Mouse (Mus musculus) kidney, adult 8-10 months (tissue): ENCODE results near the gene Mmp9.

ENCODE experiments used
- DNase-seq, 2 experiments: peaks; one replicate each; pipeline ENCODE4 v3.0.0; 2022

The Mmp9 gene

GRCm38 (mm10) chr2:164912749-164913427 is 27.7 kb upstream of the Mmp9 start:
- no peak for DNase-seq

DNA sequence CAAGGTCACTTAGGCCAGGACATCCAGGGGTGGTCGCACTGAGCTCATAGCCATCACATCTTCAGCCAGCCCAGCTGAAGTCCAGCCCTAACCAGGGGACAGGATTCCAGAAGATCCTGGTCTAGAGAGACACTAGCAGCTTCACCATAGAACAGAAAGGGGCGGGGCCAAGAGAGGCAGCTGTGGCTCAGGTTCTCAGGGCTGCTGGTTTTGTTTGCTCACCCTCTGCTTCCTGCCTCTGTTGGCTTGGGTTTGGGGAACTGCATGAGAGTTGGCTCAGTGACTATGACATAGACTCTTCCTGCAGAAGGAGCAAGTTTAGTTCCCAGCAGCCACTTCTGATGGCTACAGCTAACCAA is 27.2 kb upstream of the Mmp9 start:
- DNase-seq = peak in 1 of 2 experiments; percentile 38

- no peak for DNase-seq
Measured at GRCm38 (mm10) chr2:164916820-164917219, 23.8 kb upstream of the Mmp9 start.

DNA sequence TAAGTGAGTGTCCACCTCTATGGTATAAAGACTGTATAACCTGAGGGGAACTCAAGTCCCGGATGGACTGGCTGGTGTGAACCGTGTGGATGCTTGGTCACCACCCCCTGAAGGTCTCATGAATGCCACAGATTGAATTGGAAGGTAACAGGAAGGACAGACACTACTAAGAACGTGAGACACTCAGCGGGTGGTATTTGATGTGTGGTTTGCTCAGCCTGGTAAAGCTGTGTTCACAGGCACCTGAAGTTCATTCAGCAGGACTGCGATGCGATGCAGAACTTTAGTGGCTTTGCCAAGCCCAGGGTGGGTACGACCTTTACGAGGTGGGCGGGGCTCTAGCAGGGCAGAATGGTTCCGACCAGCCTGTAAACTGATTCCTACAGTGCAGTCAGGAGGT is 23.2 kb upstream of the Mmp9 start:
- DNase-seq = no peak

DNA sequence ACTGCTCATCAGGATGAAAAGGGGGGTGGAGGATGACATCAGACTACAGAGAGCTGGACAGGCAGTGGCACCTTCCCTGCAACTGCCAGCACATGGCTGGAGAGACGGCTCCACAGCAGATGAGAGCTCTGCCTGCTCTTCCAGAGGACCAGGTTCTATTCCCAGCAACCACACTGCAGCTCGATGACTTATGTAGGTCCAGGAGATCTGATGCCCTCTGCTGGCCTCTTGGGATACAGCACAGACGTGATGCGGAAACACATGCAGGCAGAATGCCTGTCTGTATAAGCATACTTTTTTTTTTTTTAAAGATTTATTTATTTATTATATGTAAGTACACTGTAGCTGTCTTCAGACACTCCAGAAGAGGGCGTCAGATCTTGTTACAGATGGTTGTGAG is 22.3 kb upstream of the Mmp9 start:
- DNase-seq = no peak

- DNase-seq = no peak
Measured at GRCm38 (mm10) chr2:164921984-164922383, 18.6 kb upstream of the Mmp9 start.

DNA sequence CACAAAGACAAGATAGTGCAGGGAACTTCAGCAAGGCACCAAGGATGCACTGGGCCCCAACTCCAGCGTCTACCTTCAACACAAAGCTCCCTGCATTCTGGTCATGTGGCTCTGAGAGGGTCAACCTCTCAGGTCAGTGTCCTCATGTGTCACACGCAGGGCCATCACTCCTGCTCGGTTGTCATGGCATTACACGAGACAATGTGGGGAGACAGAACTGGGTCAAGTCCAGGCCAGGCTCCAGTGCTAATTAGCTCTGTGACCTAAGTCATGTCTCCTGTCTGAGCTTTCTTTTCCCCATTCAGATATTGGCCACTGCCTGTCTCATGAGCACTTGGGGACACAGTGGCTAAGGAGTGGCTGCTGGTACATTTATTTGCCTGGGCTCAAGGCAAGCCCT is 17.3 kb upstream of the Mmp9 start:
- no peak for DNase-seq

DNA sequence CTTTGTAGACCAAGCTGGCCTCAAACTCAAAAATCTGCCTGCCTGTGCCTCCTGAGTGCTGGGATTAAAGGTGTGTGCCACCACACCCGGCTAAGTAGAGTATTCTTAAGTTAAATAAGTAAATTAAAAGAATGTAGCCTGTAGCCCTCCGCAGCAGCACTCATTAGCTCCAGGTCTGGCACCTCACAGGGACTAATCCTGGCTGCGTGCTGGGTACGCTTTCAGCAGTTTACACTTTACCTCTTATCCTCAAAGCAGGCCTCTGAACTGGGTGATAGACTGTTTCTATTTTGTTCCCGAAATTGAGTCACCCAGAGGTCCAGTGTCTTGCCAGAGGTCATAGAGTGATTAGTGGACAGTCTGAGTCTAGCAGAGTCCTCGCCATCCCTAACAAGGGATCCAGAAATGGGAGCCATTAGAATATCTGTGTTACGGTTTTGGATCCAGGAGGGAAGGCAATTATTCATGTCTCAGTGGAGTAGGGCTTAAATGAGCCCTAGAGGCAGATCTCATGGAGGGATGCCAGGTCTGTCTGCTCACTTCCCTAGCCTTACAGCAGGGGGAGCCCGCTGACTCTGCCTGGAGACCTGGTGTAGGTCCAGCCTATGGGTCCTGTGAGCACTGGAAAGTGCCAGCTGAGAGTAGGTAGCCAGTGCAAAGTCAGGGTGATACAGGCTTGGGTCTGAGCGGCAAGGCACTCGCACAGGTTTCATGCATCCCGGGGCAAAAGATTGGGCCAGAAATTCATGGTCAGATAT is 16.3 kb upstream of the Mmp9 start:
- peak; percentile 87 to 96 for DNase-seq

GRCm38 (mm10) chr2:164930706-164931581 is 9.6 kb upstream of the Mmp9 start:
- DNase-seq = no peak

DNA sequence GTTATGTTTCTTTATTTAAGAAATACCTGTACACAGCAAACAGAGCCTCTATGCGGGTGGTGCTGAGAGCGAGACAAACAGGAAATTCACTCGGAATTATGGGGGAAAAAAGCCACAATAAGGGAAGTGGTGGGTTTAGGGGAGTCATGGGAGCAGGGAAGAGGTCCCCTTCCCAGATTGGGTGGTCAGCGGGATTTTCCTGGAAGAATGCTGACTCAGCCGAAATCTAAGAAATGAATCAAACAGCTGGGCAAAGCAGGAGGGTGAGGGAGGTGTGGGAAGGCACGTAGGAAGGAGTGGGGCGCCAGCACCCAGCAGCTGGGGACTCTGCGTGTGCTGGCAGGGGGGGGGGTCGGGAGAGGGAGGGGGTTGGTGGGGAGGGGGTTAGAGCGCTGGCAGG is 7.0 kb upstream of the Mmp9 start:
- DNase-seq = no peak

DNA sequence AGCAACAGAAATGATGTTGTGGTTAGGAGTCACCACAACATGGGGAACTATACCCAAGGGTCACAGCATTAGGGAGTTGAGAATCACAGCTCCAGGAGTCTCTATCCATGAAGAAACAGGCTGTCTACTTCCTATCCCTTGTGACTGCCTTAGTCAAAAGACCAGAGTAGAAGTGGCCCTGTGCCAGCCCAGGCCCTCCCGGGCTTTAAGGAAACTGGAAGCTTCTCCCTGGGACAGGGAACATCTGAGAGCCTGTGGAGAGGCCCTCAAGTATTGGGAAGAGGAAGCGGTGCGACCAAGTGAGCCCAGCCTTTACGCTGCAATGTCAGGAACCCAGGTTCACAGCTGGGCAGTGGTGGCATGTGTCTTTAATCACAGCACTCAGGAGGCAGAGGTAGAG is 4.6 kb upstream of the Mmp9 start:
- no peak for DNase-seq

DNA sequence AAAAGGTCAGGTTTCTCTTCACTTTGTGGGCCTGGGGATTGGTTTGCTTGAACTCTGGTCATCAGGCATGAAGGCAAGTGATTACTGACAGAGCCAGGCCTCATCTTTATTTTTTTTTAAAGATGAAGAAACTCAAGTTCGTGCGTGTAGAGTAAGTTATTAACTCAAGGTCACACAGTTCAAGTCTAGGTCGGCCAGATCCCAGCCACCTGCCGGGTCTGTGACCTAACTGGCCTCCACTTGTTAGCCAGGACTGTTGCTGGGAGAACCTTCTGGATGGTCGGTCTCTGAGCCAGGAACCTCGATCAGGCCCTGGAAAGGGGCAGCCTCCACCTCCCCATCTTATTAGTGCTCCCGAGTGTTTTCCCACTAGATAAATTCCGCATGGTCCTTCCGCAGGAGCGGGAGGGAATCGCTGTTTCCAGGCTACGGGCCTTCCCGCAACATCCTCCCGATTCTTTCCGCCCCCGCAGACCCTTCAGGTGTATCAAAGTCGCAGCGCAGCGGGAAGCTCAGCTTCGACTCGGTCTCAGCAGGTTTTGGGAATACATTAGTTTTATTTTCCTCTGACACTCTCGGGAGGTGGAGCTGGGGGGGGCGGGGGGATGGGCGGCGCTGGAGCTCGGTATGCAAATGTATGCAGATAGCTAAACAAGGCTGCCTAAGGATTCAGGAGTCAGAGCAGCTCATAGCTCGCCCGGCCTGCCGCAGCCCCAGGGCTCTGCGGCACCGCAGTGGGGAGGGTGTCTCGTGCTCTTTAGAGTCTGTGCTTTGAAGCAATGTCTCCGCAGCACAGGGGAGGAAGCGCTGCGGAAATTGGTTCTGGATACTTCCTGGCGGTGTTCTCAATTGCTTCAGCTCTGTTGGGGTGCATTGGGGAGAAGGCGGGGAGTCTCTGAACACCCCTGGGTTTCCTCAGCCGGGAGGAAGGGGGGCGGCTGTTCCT is 2.2 kb upstream of the Mmp9 start:
- DNase-seq = peak; percentile 42 to 52

DNA sequence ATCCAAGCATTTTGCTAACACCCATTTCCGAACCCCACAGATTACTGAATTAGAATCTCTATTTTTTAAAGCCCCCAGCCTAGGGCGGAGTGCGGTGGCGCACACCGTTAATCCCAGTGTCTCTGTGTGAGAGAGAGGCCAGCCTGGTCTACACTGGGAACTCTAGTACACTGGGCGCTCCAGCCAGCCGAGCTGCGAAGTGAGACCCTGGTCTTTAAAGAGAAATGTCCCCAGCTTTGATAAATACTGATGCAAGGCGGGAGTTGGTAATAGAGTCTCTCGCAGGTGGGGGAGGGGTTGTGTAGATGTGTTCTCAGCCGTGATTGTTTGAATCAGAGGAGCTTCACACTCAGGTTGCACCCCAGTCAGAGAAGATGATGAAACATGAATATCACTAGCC is 1.5 kb upstream of the Mmp9 start:
- no peak for DNase-seq

DNA sequence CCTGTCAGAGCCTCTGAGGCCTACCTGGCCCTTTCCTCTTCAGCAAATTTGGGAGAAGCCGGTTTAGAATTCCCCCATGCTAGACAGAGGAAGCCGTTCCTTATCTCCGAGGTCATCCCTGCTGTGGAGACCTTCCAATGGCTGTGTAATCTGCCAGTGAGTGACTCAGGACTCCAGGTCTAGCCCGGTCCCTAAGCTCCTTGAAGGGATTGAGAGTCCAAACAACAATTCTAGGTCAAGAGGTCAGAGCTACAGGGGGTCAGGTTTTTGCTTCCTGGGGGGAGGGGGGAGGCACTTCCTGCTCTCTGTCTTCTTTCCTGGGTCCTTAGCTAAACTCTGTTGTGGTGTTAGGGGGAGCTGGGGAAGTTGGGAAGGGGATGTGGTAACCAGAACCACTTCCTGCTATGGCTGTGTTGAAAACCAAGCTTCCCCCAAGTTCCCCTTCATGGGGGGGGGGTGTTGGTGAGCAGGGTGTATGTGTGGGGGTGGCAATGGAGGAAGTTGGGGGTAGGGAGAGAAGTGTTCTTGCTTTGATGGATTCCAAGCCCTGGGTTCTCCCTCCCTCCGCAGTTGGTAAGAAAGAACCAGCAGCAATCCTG is 2.2 kb downstream of the Mmp9 start:
- no peak for DNase-seq

DNA sequence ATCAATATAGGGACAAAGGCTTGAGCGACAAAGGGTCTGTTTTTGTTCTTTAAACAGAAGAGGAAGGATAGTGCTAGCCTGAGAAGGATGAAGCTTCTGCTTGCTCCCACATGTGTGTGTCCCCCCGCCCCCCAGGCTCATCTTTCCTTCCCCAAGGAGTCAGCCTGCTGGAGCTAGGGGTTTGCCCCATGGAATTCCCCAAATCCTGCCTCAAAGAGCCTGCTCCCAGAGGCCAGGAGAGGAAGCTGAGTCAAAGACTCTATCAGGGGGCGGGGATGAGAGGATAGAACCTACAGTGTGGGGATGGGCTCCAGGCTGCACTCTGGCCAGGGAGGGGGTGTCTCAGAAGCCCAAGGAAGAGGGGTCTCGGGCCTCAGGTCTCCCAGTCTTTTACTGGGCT is 6.9 kb downstream of the Mmp9 start:
- no peak for DNase-seq

- DNase-seq = no peak
Measured at GRCm38 (mm10) chr2:164947930-164948329, 7.3 kb downstream of the Mmp9 start.

- no peak for DNase-seq
Measured at GRCm38 (mm10) chr2:164948962-164949361, 8.4 kb downstream of the Mmp9 start.

GRCm38 (mm10) chr2:164950501-164950900 is 9.9 kb downstream of the Mmp9 start:
- no peak for DNase-seq

GRCm38 (mm10) chr2:164951745-164952144 is 11.2 kb downstream of the Mmp9 start:
- DNase-seq = no peak

- DNase-seq = no peak
Measured at GRCm38 (mm10) chr2:164952448-164952847, 11.9 kb downstream of the Mmp9 start.

DNA sequence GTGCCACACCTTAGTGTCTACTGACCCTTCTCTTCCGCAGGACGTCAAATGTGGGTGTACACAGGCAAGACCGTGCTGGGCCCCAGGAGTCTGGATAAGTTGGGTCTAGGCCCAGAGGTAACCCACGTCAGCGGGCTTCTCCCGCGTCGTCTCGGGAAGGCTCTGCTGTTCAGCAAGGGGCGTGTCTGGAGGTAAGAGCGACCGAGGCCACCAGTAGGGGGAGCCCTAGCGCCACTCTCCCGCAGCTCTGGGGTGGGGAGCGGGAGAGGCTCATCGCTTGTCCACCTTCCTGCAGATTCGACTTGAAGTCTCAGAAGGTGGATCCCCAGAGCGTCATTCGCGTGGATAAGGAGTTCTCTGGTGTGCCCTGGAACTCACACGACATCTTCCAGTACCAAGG is 12.6 kb downstream of the Mmp9 start:
- peak; percentile 53 to 70 for DNase-seq

DNA sequence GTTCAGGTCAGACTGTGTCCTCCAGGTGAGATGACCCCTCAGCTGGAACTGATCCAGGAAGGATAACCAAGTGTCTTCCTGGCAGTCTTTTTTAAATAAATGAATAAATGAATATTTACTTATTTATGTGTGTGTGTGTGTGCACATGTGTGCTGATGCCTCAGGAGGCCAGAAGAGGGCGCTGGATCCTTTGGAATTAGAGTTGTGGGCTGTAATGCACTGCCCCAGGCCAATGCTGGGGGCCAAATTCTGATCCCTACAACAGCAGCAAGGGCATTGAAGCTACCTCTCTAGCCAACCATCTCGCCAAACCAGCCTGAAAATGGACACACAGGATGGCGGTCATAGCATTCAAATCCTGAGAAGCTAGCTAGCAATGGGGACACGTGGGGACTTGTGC is 15.1 kb downstream of the Mmp9 start:
- no peak for DNase-seq
